ENCODE assay signal across 9 mouse cellular contexts in genomic region chr14:61330591-61330990, GRCm38 (mm10). TPM values are rescaled to one million over a fixed set of nuclear protein-coding genes. Genes with fewer than 3 reads are reported as not detected.
A peak's percentile ranks its signal among the peaks of the same experiment; 100 is the strongest.
DNase-seq lines count a peak whose midpoint lies in the region; ATAC-seq lines count a peak whose summit lies in the region.
"Had no signal": no experiment of that assay in that cellular context is flagged by ENCODE, and none has a peak within 500 bp of the region (broad histone marks: within the 10 kb centered on the region; RNA-seq: fewer than 3 reads in every experiment).

No protein-coding gene starts in this region.

- intact Hi-C loops in gastrocnemius, postnatal 36 days (cut with DNase I): loop anchor here (2.0 to 10.0 kb wide), 2 partner anchors 54 to 108 kb away; partner anchors contain the start of gene Kpna3

- H3K27me3 ChIP-seq in limb, embryonic 13.5 days: no peaks in the 10 kb centered on the region
- H3K27me3 ChIP-seq in limb, embryonic 10.5 days (ENCODE audit: low read depth, poor library complexity, severe bottlenecking): no peaks in the 10 kb centered on the region
- H3K27me3 ChIP-seq: embryonic facial prominence, embryonic 15.5 days had no signal

- no peak overlapping the region for H3K4me2 ChIP-seq in limb, embryonic 13.5 days (replicated peaks)

- H3K9ac ChIP-seq in limb, embryonic 13.5 days: 0 out of 2 replicates have a peak overlapping the region, but pooled peaks have one; percentile 48
- H3K9ac ChIP-seq: embryonic facial prominence, embryonic 15.5 days had no signal

- no peaks in the 10 kb centered on the region for H3K9me3 ChIP-seq in limb, embryonic 13.5 days
- no peaks in the 10 kb centered on the region for H3K9me3 ChIP-seq in limb, embryonic 10.5 days (replicated peaks)
- H3K9me3 ChIP-seq: embryonic facial prominence, embryonic 15.5 days had no signal

- H3K4me1 ChIP-seq in limb, embryonic 13.5 days: peaks cover 12% of the 10 kb centered on the region
- H3K4me1 ChIP-seq in limb, embryonic 10.5 days: peaks cover 16% of the 10 kb centered on the region

- H3K4me3 ChIP-seq in limb, embryonic 13.5 days: no peak overlapping the region
- no peak overlapping the region for H3K4me3 ChIP-seq in limb, embryonic 10.5 days
- H3K4me3 ChIP-seq: embryonic facial prominence, embryonic 15.5 days had no signal

- WGBS in limb, embryonic 13.5 days: 85% methylated on average over 11 of the region's 11 CpGs
- WGBS in limb, embryonic 10.5 days: 86% methylated on average over 11 of the region's 11 CpGs

- ATAC-seq in limb, embryonic 13.5 days (ENCODE audit: low FRiP score, low read depth): no peak

- H3K36me3 ChIP-seq in limb, embryonic 13.5 days: peaks cover 6% of the 10 kb centered on the region; the same call in 1 of the 2 replicates
- H3K36me3 ChIP-seq in limb, embryonic 10.5 days: no peaks in the 10 kb centered on the region
- H3K36me3 ChIP-seq: embryonic facial prominence, embryonic 15.5 days had no signal

- DNase-seq in limb, embryonic 10.5 days (ENCODE audit: low spot score): no peak
- DNase-seq in cerebellum, postnatal 14 days: peak; percentile 75 to 77
- DNase-seq in layer of hippocampus, adult 9-11 months: peak; percentile 63
- peak; percentile 32 to 52 for DNase-seq in right cerebral cortex, adult 2 months (ENCODE audit: low spot score in 2 of 2)
- DNase-seq in lung, postnatal 10 days: no peak
- no peak for DNase-seq in gastrocnemius, postnatal 36 days
- DNase-seq in spleen, postnatal 10 days (ENCODE audit: low spot score in 2 of 2): no peak

- no peak overlapping the region for H3K27ac ChIP-seq in limb, embryonic 13.5 days
- H3K27ac ChIP-seq in limb, embryonic 10.5 days: no peak overlapping the region
- H3K27ac ChIP-seq: embryonic facial prominence, embryonic 15.5 days had no signal

RNA-seq across cellular contexts. Expression of gene Arl11, which starts 21.0 kb away (rescaled TPM):
- 0.45 and 0.93 TPM in 2 replicates for polyA plus RNA-seq in limb, embryonic 13.5 days (2015; fragmentation: Nextera tagmentation; extraction: Ambion mirVana)
- 0.19 and 0.26 TPM in 2 replicates for polyA plus RNA-seq in limb, embryonic 10.5 days (2016; fragmentation: Nextera tagmentation; extraction: Ambion mirVana)
- total RNA-seq in gastrocnemius, postnatal 36 days (2021): under 1 TPM; 0.22 to 0.28 TPM

RNA-seq across cellular contexts. Expression of gene Ebpl, which starts 29.6 kb away (rescaled TPM):
- polyA plus RNA-seq in limb, embryonic 13.5 days (2015; fragmentation: Nextera tagmentation; extraction: Ambion mirVana): 13.0 and 14.7 TPM in 2 replicates
- 9.4 and 10.5 TPM in 2 replicates for polyA plus RNA-seq in limb, embryonic 10.5 days (2016; fragmentation: Nextera tagmentation; extraction: Ambion mirVana)
- total RNA-seq in gastrocnemius, postnatal 36 days (2021): 1 to 10 TPM in 1 of 2 experiments, under 1 TPM in 1; 0.62 to 1.0 TPM

Comparison
In these comparisons a context has a peak if more than half of its experiments do, and no peak if none do; other contexts are left out.
1. DNase-seq: peak in cerebellum, postnatal 14 days (2 of 2), layer of hippocampus, adult 9-11 months (single experiment) and right cerebral cortex, adult 2 months (2 of 2); none in limb, embryonic 10.5 days (single experiment), lung, postnatal 10 days (single experiment), gastrocnemius, postnatal 36 days (0 of 2) and spleen, postnatal 10 days (0 of 2).